Mouse (Mus musculus) layer of hippocampus, adult 18-20 months (tissue): Measurements from ENCODE around the gene BC035044. TPM values are rescaled to one million over a fixed set of nuclear protein-coding genes. Genes with fewer than 3 reads are reported as not detected.
A peak's percentile ranks its signal among the peaks of the same experiment; 100 is the strongest.
"Not testable (repeated sequence)": the region's sequence is repeated elsewhere in the genome, so short reads cannot be mapped to it uniquely, and the experiment has no call there.

Experiments used
- DNase-seq, 2 experiments: peaks; one replicate each; pipeline ENCODE4 v3.0.0; 2022; ENCODE audit warnings: low spot score in 2 of 2
- long read RNA-seq: library from polyadenylated mRNA; stranded (forward); transcript quantifications from one replicate; pipeline ENCODE4 v2.0.0, GENCODE M21; 2021
- total RNA-seq, 2 experiments: library from RNA; stranded (reverse); gene quantifications; 2 replicates each; pipeline ENCODE4 v1.2.3; 2021

Gene BC035044
- 1 to 10 TPM; 1.7 to 1.9 TPM for total RNA-seq
- long read RNA-seq, partial matches to known transcripts, result 0 of 3 reads
- long read RNA-seq, other reads (novel, unspliced or antisense), result 1 of 3 reads

- no peak for DNase-seq
These were observed at the start of gene BC035044 for GRCm38 (mm10) chr6:128890948-128891355. TSS of gene BC035044 (minus strand) at chr6:128891126.

DNA sequence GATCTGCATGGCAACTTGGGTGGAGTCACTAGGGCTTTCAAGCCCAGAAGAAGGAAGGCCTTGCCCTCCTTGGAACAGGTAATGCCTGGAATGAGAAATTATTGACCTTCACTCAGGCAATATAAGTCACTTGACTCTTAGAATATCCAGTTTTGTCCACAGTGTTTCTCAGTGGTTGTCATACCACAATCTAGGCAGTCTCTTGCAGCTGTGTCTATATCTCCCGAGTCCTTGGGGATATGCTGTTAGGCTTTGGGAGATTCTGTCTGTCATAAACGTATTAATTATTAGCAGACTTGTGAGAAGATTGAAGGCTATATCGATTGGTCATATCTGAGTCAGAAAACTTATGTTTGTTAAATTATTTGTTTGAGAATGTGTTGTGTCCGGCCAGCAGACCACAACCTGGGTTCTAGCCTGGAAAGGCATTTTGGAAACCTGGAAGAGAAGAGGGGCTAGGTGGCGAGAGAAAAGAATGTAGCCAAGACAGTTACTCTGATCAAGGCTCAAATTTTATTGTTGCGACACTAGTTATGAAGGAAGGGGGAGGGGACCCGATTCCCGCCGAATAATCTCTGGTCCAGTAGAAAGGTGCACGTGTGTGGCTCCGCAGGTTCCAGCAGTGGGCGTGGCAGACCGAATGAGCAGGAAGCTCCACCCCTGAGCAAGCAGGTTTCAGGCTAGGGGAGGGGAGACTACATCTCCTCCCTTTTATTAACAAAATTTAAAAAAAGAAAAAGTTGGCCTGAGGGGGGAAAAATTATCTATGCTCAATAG is 45.2 kb upstream of the BC035044 start:
- not testable (repeated sequence) for DNase-seq

DNA sequence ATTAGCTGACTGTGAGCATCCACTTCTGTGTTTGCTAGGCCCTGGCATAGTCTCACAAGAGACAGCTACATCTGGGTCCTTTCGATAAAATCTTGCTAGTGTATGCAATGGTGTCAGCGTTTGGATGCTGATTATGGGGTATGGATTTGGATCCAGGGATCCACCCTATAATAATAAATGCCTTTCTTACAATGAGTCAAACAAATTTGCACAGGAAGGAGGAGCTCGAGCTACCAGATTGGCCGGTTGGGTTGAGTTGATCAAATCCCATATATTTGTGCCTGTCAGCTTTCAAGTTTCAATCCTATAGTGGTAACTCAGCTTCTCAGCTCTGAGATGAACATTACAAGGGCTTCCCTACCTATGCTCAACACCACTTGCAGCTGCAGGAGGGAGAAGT is 43.2 kb upstream of the BC035044 start, which contains the start of gene Clec2g:
Gene Clec2g, plus strand, starts transcription at position 301 of the 400 bp plus-strand sequence.
- DNase-seq, result not testable (repeated sequence)

DNA sequence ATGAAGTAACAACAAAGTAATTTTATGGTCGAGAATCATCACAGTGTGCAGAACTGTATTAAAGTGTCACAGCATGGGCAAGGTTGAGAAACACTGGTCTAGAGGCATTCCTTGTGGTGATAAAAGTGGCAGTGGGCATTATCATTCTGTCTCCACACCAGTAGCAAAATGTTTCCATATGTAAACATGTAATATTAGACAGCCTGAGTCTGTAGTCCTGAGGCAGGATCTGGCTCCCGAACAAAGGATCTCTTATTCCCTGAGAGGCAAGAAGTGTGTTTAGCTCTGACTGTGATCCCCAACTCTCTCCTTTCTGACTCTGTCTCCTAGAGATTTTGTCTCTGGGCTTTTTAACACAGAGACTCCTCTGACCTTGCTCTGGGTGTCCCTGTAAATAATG is 42.1 kb upstream of the BC035044 start:
- no peak for DNase-seq

DNA sequence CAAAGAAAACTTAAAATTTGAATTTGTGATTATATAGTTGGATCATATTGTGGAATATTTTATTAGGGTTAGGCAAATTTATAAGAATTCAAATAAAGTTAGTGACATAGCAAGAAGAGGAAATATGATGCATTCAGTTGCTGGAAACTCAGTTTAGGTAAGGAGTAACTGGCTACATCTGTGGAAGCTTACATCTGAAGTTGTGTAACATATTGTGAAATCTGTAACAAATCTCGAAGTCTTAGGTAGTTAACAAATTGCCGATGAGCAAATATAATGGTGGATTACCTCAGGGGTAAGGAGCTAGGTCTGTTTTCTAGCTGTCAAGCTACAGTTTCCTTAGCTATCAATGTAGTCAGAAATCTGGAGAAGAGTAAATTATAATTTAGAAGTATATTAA is 26.4 kb upstream of the BC035044 start:
- no peak for DNase-seq

DNA sequence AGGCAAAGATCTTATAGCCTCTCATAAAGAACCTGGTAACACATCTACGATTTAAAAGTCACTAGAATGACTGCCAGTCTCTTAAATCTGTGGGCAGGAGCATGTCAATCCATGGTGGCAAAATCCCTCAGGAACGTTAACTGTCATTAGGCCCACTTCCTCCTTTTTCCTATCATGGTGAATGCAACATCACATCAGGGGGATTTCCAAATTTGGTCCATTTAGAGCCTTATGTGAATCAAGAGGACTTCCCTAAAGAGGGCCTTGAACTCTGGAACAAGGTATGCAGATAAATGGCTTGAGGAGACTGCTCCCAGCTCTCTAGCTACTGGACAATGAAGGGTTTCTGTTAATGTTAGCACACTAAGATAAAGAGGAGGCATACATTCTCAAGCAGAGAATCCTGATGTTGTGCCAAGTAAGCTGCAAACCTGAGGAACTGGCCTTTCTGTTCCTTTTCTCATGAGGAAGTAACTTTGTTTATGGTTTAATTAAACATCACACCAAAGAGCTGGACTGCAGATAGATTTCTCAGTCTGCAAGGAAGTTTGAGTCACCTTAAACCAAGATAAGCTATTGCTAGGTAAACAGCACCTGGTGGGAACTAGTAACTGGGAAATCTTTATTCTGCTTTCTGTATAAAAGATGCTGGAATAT is 22.8 kb upstream of the BC035044 start:
- no peak for DNase-seq

DNA sequence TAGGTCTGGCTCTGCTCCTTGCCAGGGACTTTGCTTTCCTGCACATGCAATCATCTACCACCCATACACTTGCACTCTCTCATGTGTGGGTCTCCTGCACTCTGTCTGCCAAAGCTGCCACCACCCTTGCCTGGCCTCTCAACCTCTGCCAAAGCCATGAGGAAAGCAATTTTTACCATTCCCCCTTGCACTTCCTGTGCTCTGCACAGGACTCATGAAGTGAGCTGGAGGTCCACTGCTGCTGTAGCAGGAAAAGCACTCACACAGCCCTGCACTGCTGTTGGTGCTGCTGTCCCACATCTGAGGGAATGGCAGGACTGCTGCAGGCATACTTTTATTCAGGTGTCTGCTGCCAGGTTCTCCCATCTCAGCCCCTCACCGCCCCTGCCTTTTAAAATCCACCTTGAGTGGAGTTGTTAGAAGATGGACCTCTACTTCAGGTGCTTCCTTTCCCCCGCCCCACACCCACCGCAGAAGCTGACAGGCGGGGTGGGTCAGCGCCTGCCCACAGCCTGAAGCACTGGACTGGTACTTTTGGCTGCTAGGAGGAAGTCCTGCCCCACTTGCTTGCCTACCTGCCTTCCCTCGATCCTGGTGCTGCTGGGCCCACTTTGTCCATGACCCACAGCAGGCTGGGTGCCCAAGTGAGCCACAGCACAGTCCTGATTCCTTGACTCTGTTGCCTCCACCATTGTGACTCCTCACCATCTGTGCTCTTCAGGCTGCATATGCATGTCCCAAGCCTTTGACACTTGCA is 10.0 kb upstream of the BC035044 start:
- DNase-seq, result not testable (repeated sequence)

GRCm38 (mm10) chr6:128900044-128900443 is 9.1 kb upstream of the BC035044 start:
- no peak for DNase-seq

GRCm38 (mm10) chr6:128895404-128896001 is 4.6 kb upstream of the BC035044 start:
- no peak for DNase-seq

DNA sequence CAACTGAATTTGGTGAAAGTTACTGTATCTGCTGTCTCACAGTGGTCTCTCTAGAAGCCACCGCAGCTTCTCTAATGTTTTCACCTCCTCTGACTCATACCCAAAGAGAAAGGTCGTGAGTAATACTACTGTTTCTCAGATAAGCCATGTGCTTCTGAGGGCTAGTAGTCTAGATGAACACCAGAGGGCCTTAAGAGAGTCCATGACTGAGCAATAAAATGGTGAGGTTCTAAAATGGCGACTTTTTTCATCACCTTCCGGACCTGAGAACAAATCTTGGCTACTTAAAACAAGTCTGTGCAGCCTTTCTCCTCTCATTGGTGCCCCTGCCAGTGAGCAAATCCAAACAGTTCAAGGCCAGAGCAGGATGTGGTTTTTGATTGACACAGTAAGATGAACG is 2.1 kb downstream of the BC035044 start:
- no peak for DNase-seq

DNA sequence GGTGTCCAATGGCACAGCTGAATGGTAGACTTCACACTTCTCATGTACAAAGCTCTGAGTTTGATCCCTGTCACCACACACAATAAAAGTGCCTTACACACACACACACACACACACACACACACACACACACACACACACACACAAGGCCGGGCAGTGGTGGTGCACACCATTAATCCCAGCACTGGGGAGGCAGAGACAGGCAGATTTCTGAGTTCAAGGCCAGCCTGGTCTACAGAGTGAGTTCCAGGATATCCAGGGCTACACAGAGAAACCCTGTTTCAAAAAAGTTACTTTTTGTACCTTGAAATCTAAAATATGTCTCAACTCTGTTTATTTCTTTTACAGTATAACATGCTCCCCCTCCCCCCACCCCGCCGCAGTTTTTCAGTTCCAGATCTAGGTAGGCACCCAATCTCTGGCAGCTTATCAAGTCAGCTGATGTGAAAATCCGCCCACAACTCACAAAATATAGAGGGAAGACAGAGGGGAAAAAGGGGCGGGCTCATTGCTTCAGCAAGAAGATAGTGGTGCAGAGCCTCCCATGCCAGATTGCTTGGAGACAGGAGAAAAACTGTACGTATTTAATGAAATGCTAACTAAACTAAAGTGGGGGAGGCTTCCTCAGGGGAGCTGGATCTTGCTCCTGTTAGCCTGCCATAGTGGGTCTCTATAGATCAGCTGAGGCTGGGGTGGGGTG is 3.7 kb downstream of the BC035044 start, which contains the start of gene Clec2i:
Gene Clec2i, plus strand, starts transcription at position 498 of the 700 bp plus-strand sequence.
- peak; percentile 25 to 60 for DNase-seq

DNA sequence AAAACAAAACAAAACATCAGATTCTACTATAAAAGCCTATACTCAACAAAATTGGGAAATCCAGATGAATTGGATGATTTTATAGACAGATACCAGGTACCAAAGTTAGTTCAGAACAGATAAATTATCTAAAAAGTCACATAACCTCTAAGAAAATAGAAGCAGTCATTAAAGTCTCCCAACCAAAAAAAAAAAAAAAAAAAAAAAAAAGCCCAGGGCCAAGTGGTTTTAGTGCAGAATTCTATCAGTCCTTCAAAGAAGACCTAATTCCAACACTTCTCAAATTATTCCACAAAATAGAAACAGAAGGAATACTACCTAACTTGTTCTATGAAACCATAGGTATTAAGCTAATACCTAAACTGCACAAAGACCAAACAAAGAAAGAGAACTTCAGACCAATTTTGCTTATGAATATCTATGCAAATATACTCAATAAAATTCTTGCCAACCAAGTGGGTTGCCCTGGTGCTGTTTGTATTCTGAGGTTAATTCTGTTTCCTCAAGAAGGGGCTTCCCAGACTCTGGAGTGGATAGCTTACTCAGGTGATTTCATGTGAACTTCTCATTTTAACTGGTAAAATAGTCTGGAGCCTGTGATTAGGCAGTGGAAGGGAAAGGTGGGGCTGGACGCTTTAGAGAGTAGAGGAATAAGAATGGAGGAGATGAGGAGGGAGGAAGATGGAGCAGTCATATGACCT is 18.9 kb downstream of the BC035044 start:
- no peak for DNase-seq

DNA sequence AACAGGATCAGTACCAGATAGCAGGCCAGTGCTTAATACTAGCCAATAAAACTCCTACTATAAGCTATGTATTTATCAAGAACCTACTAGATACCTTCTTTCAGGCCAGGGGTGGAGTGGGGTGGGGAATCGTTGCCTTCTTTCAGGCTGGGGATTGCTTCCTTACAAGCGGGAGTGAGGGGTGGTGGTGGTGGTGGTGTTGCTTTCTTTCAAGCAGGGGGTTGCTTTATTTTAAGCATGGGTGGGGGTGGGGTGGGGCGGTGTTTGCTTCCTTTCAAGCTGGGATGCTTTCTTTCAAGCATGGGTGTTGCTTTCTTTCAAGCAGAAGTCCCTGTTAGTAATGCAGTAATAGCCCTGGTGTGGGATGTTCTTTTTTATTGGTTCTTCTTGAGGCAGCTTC is 22.1 kb downstream of the BC035044 start:
- DNase-seq, result no peak

GRCm38 (mm10) chr6:128857976-128858375 is 33.0 kb downstream of the BC035044 start:
- DNase-seq, result no peak

GRCm38 (mm10) chr6:128856250-128856649 is 34.7 kb downstream of the BC035044 start:
- DNase-seq, result peak in 1 of 2 experiments; percentile 59

GRCm38 (mm10) chr6:128855477-128855876 is 35.4 kb downstream of the BC035044 start:
- no peak for DNase-seq

DNA sequence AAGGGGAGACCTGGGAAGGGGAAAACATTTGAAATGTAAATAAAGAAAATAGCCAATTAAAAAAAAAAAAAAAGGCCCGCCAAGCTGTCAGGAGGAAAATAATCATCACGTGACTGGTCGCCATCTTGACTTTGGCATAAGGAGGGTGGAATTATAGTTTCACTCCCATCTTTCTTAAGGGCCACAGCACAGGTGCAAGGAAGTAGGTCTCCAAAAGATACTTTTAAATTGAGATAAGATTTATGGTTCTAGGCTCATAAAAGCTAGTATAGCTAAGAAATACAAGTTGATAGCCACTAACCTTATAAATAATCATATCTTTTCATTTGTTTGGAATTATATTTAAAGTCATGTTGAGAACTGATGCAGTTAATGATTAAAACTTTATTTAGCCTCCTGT is 36.0 kb downstream of the BC035044 start:
- DNase-seq, result no peak

DNA sequence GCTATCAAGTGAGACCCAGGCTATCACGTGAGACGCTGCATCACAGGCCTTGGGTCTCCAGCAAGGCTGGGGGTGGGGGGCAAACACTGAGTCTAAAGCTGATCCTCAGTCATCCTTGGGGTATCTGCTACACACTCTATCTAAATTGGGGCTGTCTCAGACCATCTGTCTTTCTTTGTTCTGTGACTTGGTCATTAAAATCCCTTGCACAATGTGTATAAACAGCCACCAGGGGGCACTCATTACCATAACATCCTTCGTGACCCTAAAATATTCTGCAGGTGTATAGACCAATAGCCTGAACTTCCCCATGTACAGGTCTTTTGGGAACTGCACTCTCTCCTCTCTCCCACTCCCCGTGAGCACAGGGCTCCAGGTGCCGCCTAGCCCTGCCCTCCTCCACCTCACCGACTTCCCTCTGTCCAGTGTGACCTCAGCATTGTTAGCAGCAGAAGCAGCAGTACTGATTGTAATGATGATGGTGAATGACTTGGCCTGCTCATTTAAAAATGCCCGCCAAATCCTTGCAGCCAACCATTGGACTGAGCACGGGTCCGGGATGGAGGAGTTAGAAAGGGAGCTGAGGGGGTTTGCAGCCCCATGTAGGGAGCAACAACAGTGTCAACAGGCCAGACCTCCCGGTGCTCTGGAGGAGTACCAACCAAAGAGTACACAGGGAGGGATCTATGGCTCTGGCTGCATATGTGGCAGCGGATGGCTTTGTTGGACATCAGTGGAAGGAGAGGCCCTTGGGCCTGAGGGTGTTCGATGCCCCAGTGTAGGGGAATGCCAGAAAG is 36.7 kb downstream of the BC035044 start:
- DNase-seq, result peak in 1 of 2 experiments; percentile 80

GRCm38 (mm10) chr6:128852766-128853165 is 38.2 kb downstream of the BC035044 start:
- no peak for DNase-seq
